Comparison of ENCODE assay signal across 8 mouse cellular contexts in the genomic region with DNA sequence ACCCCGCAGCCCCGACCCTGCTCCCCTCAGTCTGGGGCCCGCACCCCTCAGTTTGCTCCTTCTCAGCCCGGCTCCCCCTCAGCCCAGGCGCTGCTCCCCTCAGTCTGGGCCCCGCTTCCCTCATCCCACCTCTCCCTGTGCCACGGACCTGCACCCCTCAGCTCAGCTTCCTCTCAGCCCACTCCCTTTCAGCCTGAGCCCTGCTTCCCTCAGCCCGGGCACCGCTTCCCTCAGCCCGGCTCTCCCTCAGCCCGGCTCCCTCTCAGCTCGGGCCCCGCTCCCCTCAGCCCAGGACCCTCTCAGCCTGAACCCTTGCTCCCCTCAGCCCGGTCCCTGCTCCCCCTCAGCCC. TPM values are rescaled to one million over a fixed set of nuclear protein-coding genes. Genes with fewer than 3 reads are reported as not detected.
A peak's percentile ranks its signal among the peaks of the same experiment; 100 is the strongest.
DNase-seq lines count a peak whose midpoint lies in the region; ATAC-seq and TF ChIP-seq lines count a peak whose summit lies in the region.

No protein-coding gene starts in this region.

- no peak for TF ChIP-seq POLR2A in lung, adult 2 months (IDR thresholded peaks at IDR 0.05; ENCODE audit: borderline replicate concordance, extremely low read depth, low read depth, low read length)

- H3K36me3 ChIP-seq in heart, embryonic 10.5 days = no peaks in the 10 kb centered on the region
- H3K36me3 ChIP-seq in limb, embryonic 15.5 days = 0 out of 2 replicates have a peak, but pooled peaks cover 2% of the 10 kb centered on the region
- no peaks in the 10 kb centered on the region for H3K36me3 ChIP-seq in midbrain, postnatal 0 days (ENCODE audit: insufficient read depth, low read length)

- H3K9ac ChIP-seq in limb, embryonic 15.5 days = peak overlapping the region; percentile 94
- H3K9ac ChIP-seq in midbrain, postnatal 0 days (replicated peaks; ENCODE audit: low read length, poor library complexity, severe bottlenecking) = peak overlapping the region; percentile 87

- H3K27ac ChIP-seq in heart, embryonic 10.5 days = peak overlapping the region; percentile 95
- peak overlapping the region; percentile 97 for H3K27ac ChIP-seq in limb, embryonic 15.5 days
- peak overlapping the region; percentile 90 for H3K27ac ChIP-seq in midbrain, postnatal 0 days (ENCODE audit: low read depth, low read length)

- H3K9me3 ChIP-seq in heart, embryonic 10.5 days = no peaks in the 10 kb centered on the region
- H3K9me3 ChIP-seq in limb, embryonic 15.5 days = no peaks in the 10 kb centered on the region
- H3K9me3 ChIP-seq in midbrain, postnatal 0 days (ENCODE audit: low read length) = no peaks in the 10 kb centered on the region

- DNase-seq in adrenal gland, postnatal 25 days = peak; percentile 31
- no peak for DNase-seq in adrenal gland, postnatal 14 days
- DNase-seq in lung, adult 2 months = peak; percentile 32
- no peak for DNase-seq in lung, postnatal 25 days (ENCODE audit: low spot score)
- DNase-seq in heart, embryonic 10.5 days (ENCODE audit: low spot score) = no peak
- peak; percentile 2 for DNase-seq in midbrain, postnatal 0 days (ENCODE audit: low spot score)
- peak; percentile 52 for DNase-seq in thymus, postnatal 14 days

- TF ChIP-seq CTCF in lung, adult 2 months (IDR thresholded peaks at IDR 0.05; ENCODE audit: insufficient read depth, low read length) = no peak
- TF ChIP-seq CTCF in midbrain, postnatal 0 days (IDR thresholded peaks at IDR 0.05) = no peak

- peak; percentile 21 for ATAC-seq in limb, embryonic 15.5 days (ENCODE audit: insufficient number of reproducible peaks, low FRiP score, low TSS enrichment, low read depth)
- peak; percentile 56; the same call in 1 of the 2 replicates for ATAC-seq in midbrain, postnatal 0 days (ENCODE audit: low FRiP score)

- H3K4me1 ChIP-seq in lung, adult 2 months (ENCODE audit: control insufficient read depth, insufficient read depth, low read length) = peaks cover 2% of the 10 kb centered on the region; the same call in 1 of the 2 replicates
- peaks cover 28% of the 10 kb centered on the region for H3K4me1 ChIP-seq in heart, embryonic 10.5 days
- peaks cover 11% of the 10 kb centered on the region for H3K4me1 ChIP-seq in limb, embryonic 15.5 days
- H3K4me1 ChIP-seq in midbrain, postnatal 0 days (ENCODE audit: insufficient read depth, low read length) = no peaks in the 10 kb centered on the region

- no peaks in the 10 kb centered on the region for H3K27me3 ChIP-seq in heart, embryonic 10.5 days (ENCODE audit: insufficient read depth, poor library complexity, severe bottlenecking)
- H3K27me3 ChIP-seq in limb, embryonic 15.5 days = no peaks in the 10 kb centered on the region
- no peaks in the 10 kb centered on the region for H3K27me3 ChIP-seq in midbrain, postnatal 0 days (ENCODE audit: insufficient read depth, low read length)

- peak overlapping the region; percentile 87 for H3K4me3 ChIP-seq in lung, adult 2 months (replicated peaks; ENCODE audit: extremely low read depth, low read depth, low read length)
- H3K4me3 ChIP-seq in heart, embryonic 10.5 days = peak overlapping the region; percentile 91
- peak overlapping the region; percentile 90 for H3K4me3 ChIP-seq in limb, embryonic 15.5 days
- H3K4me3 ChIP-seq in midbrain, postnatal 0 days (ENCODE audit: low read depth, low read length) = peak overlapping the region; percentile 83

- WGBS in lung, adult 2 months = 3% methylated on average over 14 of the region's 14 CpGs
- WGBS in heart, embryonic 10.5 days = 2% methylated on average over 14 of the region's 14 CpGs
- 0% methylated on average over 13 of the region's 14 CpGs for WGBS in limb, embryonic 15.5 days
- WGBS in midbrain, postnatal 0 days = 0% methylated on average over 11 of the region's 14 CpGs

- peak overlapping the region; percentile 95 for H3K4me2 ChIP-seq in limb, embryonic 15.5 days
- H3K4me2 ChIP-seq in midbrain, postnatal 0 days (ENCODE audit: low read depth, low read length, poor library complexity, severe bottlenecking) = peak overlapping the region; percentile 89

RNA-seq across cellular contexts. Expression of gene Sgpl1, which starts 0.7 kb away (rescaled TPM):
- 77.3 and 82.4 TPM in 2 replicates for total RNA-seq in adrenal gland, postnatal 25 days (2021)
- total RNA-seq in adrenal gland, postnatal 14 days (2021) = 69.3 and 80.6 TPM in 2 replicates
- polyA plus RNA-seq in lung, adult 2 months (2012; rRNA removed) = 19.0 and 29.2 TPM in 2 replicates
- 34.6 and 41.7 TPM in 2 replicates for polyA plus RNA-seq in heart, embryonic 10.5 days (2016; fragmentation: Nextera tagmentation; extraction: Ambion mirVana)
- polyA plus RNA-seq in limb, embryonic 15.5 days (2015; fragmentation: Nextera tagmentation; extraction: Ambion mirVana) = 67.8 and 68.3 TPM in 2 replicates
- 43.9 and 51.8 TPM in 2 replicates for total RNA-seq in midbrain, postnatal 0 days (2014; rRNA removed)
- 30.1 and 30.5 TPM in 2 replicates for polyA plus RNA-seq in midbrain, postnatal 0 days (2015; fragmentation: Nextera tagmentation; extraction: Ambion mirVana)

RNA-seq across cellular contexts. Expression of gene Tbata, which starts 25.0 kb away (rescaled TPM):
- total RNA-seq in adrenal gland, postnatal 25 days (2021) = not detected in 2 replicates
- not detected in 2 replicates for total RNA-seq in adrenal gland, postnatal 14 days (2021)
- 3.8 and 4.1 TPM in 2 replicates for polyA plus RNA-seq in lung, adult 2 months (2012; rRNA removed)
- not detected in 2 replicates for polyA plus RNA-seq in heart, embryonic 10.5 days (2016; fragmentation: Nextera tagmentation; extraction: Ambion mirVana)
- 0.19 and 0.42 TPM in 2 replicates for polyA plus RNA-seq in limb, embryonic 15.5 days (2015; fragmentation: Nextera tagmentation; extraction: Ambion mirVana)
- 0.11 TPM in 1 of 2 replicates, not detected in the other for total RNA-seq in midbrain, postnatal 0 days (2014; rRNA removed)
- polyA plus RNA-seq in midbrain, postnatal 0 days (2015; fragmentation: Nextera tagmentation; extraction: Ambion mirVana) = 0.11 TPM in 1 of 2 replicates, not detected in the other

RNA-seq across cellular contexts. Expression of gene Pcbd1, which starts 57.7 kb away (rescaled TPM):
- 13.9 and 15.8 TPM in 2 replicates for total RNA-seq in adrenal gland, postnatal 25 days (2021)
- total RNA-seq in adrenal gland, postnatal 14 days (2021) = 21.0 and 68.0 TPM in 2 replicates
- 5.2 and 6.9 TPM in 2 replicates for polyA plus RNA-seq in lung, adult 2 months (2012; rRNA removed)
- polyA plus RNA-seq in heart, embryonic 10.5 days (2016; fragmentation: Nextera tagmentation; extraction: Ambion mirVana) = 63.1 and 69.7 TPM in 2 replicates
- polyA plus RNA-seq in limb, embryonic 15.5 days (2015; fragmentation: Nextera tagmentation; extraction: Ambion mirVana) = 11.1 and 15.8 TPM in 2 replicates
- 15.6 and 30.3 TPM in 2 replicates for total RNA-seq in midbrain, postnatal 0 days (2014; rRNA removed)
- 73.1 and 74.8 TPM in 2 replicates for polyA plus RNA-seq in midbrain, postnatal 0 days (2015; fragmentation: Nextera tagmentation; extraction: Ambion mirVana)

Comparison
In these comparisons a context has a peak if more than half of its experiments do, and no peak if none do; other contexts are left out.
1. DNase-seq: peak in adrenal gland, postnatal 25 days (single experiment), lung, adult 2 months (single experiment), midbrain, postnatal 0 days (single experiment) and thymus, postnatal 14 days (single experiment); none in adrenal gland, postnatal 14 days (single experiment), lung, postnatal 25 days (single experiment) and heart, embryonic 10.5 days (single experiment).
2. Peak in every context shown above with its lines, with median percentiles within 50 percentile points of each other: H3K4me3 ChIP-seq and H3K27ac ChIP-seq.